Mouse (Mus musculus) forebrain, embryonic 16.5 days (tissue): Measurements from ENCODE around the gene Nanos2. TPM values are rescaled to one million over a fixed set of nuclear protein-coding genes. Genes with fewer than 3 reads are reported as not detected.

Source experiments
- ATAC-seq: fragments of 200-750 bp; cut with Nextera tagmentation; 2 replicates; pipeline ENCODE4 v1.8.0; 2017; ENCODE audit warnings: mild to moderate bottlenecking, moderate library complexity
- H3K27ac ChIP-seq: fragments of 300-500 bp; sonication (generic); 2 replicates; pipeline ENCODE4 v1.5.1; 2014; ENCODE audit warnings: low read length, control low read depth
- H3K27me3 ChIP-seq: fragments of 300-500 bp; sonication (generic); replicated peaks from 2 replicates; pipeline ENCODE4 v1.6.1; 2014; ENCODE audit warnings: low read length; ENCODE audit not compliant: control insufficient read depth, insufficient read depth
- H3K36me3 ChIP-seq: fragments of 300-500 bp; sonication (generic); 2 replicates; pipeline ENCODE4 v1.6.1; 2014; ENCODE audit not compliant: control insufficient read depth, insufficient read depth
- H3K4me1 ChIP-seq: fragments of 300-500 bp; sonication (generic); replicated peaks from 2 replicates; pipeline ENCODE4 v1.6.1; 2014; ENCODE audit warnings: low read length; ENCODE audit not compliant: control insufficient read depth, insufficient read depth
- H3K4me2 ChIP-seq: fragments of 300-500 bp; sonication (generic); 2 replicates; pipeline ENCODE4 v1.6.1; 2014; ENCODE audit warnings: mild to moderate bottlenecking, low read length, control low read depth
- H3K4me3 ChIP-seq: fragments of 300-500 bp; sonication (generic); replicated peaks from 2 replicates; pipeline ENCODE4 v1.5.1; 2014; ENCODE audit warnings: mild to moderate bottlenecking, low read length, control low read depth
- H3K9ac ChIP-seq: fragments of 300-500 bp; sonication (generic); replicated peaks from 2 replicates; pipeline ENCODE4 v1.6.1; 2014; ENCODE audit warnings: low read depth, low read length, control low read depth
- H3K9me3 ChIP-seq: fragments of 300-500 bp; sonication (generic); 2 replicates; pipeline ENCODE4 v1.6.1; 2016; ENCODE audit warnings: low read length; ENCODE audit not compliant: control insufficient read depth
- WGBS: fragments of 180-500 bp; shearing (Covaris S2); extraction: QIAGEN DNeasy Blood & Tissue Kit; methylation state at CpG from one replicate; pipeline ENCODE4 v1.1.7; 2014; 5-methylcytosine and 5-hydroxymethylcytosine counted together
- polyA plus RNA-seq: library from polyadenylated mRNA; unstranded; fragments of >200 nt; fragmentation: Nextera tagmentation; extraction: Ambion mirVana; gene quantifications from 2 replicates; pipeline ENCODE4 v1.2.1, GENCODE M21; 2015

Nanos2 gene
- polyA plus RNA-seq, 1 experiment from 2014 or later, result 0.91 TPM

GRCm38 (mm10) chr7:18958384-18958766, 28.8 kb upstream of the Nanos2 start:
- H3K9ac ChIP-seq, result peak overlapping the region; percentile 56
- peak; percentile 5; the same call in 1 of the 2 replicates for ATAC-seq
- 0 out of 2 replicates have a peak, but pooled peaks cover 3% of the 10 kb centered on the region for H3K36me3 ChIP-seq
- H3K27me3 ChIP-seq, result no peaks in the 10 kb centered on the region
- H3K27ac ChIP-seq, result no peak overlapping the region
- H3K9me3 ChIP-seq, result no peaks in the 10 kb centered on the region
- peak overlapping the region; percentile 66 for H3K4me2 ChIP-seq
- H3K4me3 ChIP-seq, result peak overlapping the region; percentile 42
- 6% methylated on average over 21 of the region's 21 CpGs for WGBS
- peaks cover 35% of the 10 kb centered on the region for H3K4me1 ChIP-seq

GRCm38 (mm10) chr7:18959446-18959845, 27.8 kb upstream of the Nanos2 start:
- 63% methylated on average over 8 of the region's 8 CpGs for WGBS
- ATAC-seq, result no peak
- no peak overlapping the region for H3K4me2 ChIP-seq
- no peaks in the 10 kb centered on the region for H3K36me3 ChIP-seq
- H3K4me3 ChIP-seq, result no peak overlapping the region
- H3K4me1 ChIP-seq, result peaks cover 36% of the 10 kb centered on the region
- no peaks in the 10 kb centered on the region for H3K27me3 ChIP-seq
- H3K9ac ChIP-seq, result no peak overlapping the region
- H3K9me3 ChIP-seq, result no peaks in the 10 kb centered on the region
- no peak overlapping the region for H3K27ac ChIP-seq

- no peak overlapping the region for H3K27ac ChIP-seq
- H3K9ac ChIP-seq, result no peak overlapping the region; the same call in 1 of the 2 replicates
- no peaks in the 10 kb centered on the region for H3K27me3 ChIP-seq
- WGBS, result 2% methylated on average over 17 of the region's 17 CpGs
- peak overlapping the region; percentile 34 for H3K4me2 ChIP-seq
- H3K4me1 ChIP-seq, result peaks cover 34% of the 10 kb centered on the region
- H3K36me3 ChIP-seq, result no peaks in the 10 kb centered on the region
- H3K4me3 ChIP-seq, result peak overlapping the region; percentile 21
- H3K9me3 ChIP-seq, result no peaks in the 10 kb centered on the region
- ATAC-seq, result no peak
Measured at GRCm38 (mm10) chr7:18962171-18962792, 24.9 kb upstream of the Nanos2 start.

- 5% methylated on average over 20 of the region's 20 CpGs for WGBS
- Histone ChIP-seq H3K9ac (peak overlapping the region; percentile 0; the same call in 1 of the 2 replicates), H3K27me3 (no peaks in the 10 kb centered on the region), H3K4me1 (peaks cover 29% of the 10 kb centered on the region), H3K36me3 (no peaks in the 10 kb centered on the region), H3K9me3 (no peaks in the 10 kb centered on the region), H3K27ac (no peak overlapping the region), H3K4me3 (peak overlapping the region; percentile 21), H3K4me2 (peak overlapping the region; percentile 34)
- no peak for ATAC-seq
Measured at GRCm38 (mm10) chr7:18962795-18963194, 24.4 kb upstream of the Nanos2 start.

GRCm38 (mm10) chr7:18963294-18963843, 23.8 kb upstream of the Nanos2 start:
- 4% methylated on average over 19 of the region's 19 CpGs for WGBS
- peaks cover 23% of the 10 kb centered on the region for H3K4me1 ChIP-seq
- H3K4me3 ChIP-seq, result no peak overlapping the region
- no peaks in the 10 kb centered on the region for H3K36me3 ChIP-seq
- H3K4me2 ChIP-seq, result peak overlapping the region; percentile 34; the same call in 1 of the 2 replicates
- no peaks in the 10 kb centered on the region for H3K27me3 ChIP-seq
- H3K9me3 ChIP-seq, result no peaks in the 10 kb centered on the region
- no peak overlapping the region for H3K27ac ChIP-seq
- no peak overlapping the region; the same call in 1 of the 2 replicates for H3K9ac ChIP-seq
- no peak for ATAC-seq

- H3K9ac ChIP-seq, result no peak overlapping the region
- no peaks in the 10 kb centered on the region for H3K27me3 ChIP-seq
- peaks cover 20% of the 10 kb centered on the region for H3K4me1 ChIP-seq
- H3K4me2 ChIP-seq, result no peak overlapping the region
- no peak overlapping the region for H3K4me3 ChIP-seq
- H3K9me3 ChIP-seq, result no peaks in the 10 kb centered on the region
- 81% methylated on average over 5 of the region's 5 CpGs for WGBS
- no peak for ATAC-seq
- no peak overlapping the region for H3K27ac ChIP-seq
- H3K36me3 ChIP-seq, result no peaks in the 10 kb centered on the region
Measured at GRCm38 (mm10) chr7:18965312-18965711, 21.9 kb upstream of the Nanos2 start.

- peak; percentile 45 for ATAC-seq
- Histone ChIP-seq H3K9me3 (no peaks in the 10 kb centered on the region), H3K36me3 (no peaks in the 10 kb centered on the region), H3K4me3 (no peak overlapping the region), H3K27me3 (no peaks in the 10 kb centered on the region), H3K4me1 (peaks cover 9% of the 10 kb centered on the region), H3K9ac (no peak overlapping the region), H3K4me2 (no peak overlapping the region), H3K27ac (no peak overlapping the region)
- WGBS, result 12% methylated on average over 8 of the region's 8 CpGs
Measured at GRCm38 (mm10) chr7:18967603-18968002, 19.6 kb upstream of the Nanos2 start.

- Histone ChIP-seq H3K27me3 (no peaks in the 10 kb centered on the region), H3K9ac (no peak overlapping the region), H3K36me3 (no peaks in the 10 kb centered on the region), H3K9me3 (no peaks in the 10 kb centered on the region), H3K4me3 (no peak overlapping the region), H3K4me1 (no peaks in the 10 kb centered on the region), H3K4me2 (no peak overlapping the region), H3K27ac (no peak overlapping the region)
- ATAC-seq, result no peak
- WGBS, result 86% methylated on average over 3 of the region's 3 CpGs
Measured at GRCm38 (mm10) chr7:18970956-18971355, 16.2 kb upstream of the Nanos2 start.

- Histone ChIP-seq H3K9ac (no peak overlapping the region), H3K4me1 (peaks cover 6% of the 10 kb centered on the region; the same call in 1 of the 2 replicates), H3K36me3 (no peaks in the 10 kb centered on the region), H3K9me3 (no peaks in the 10 kb centered on the region), H3K27ac (no peak overlapping the region), H3K4me2 (no peak overlapping the region), H3K4me3 (no peak overlapping the region), H3K27me3 (no peaks in the 10 kb centered on the region)
- 71% methylated on average over 9 of the region's 9 CpGs for WGBS
- peak; percentile 65 for ATAC-seq
Measured at GRCm38 (mm10) chr7:18978381-18978780, 8.8 kb upstream of the Nanos2 start.
